Mouse (Mus musculus) liver, embryonic 14.5 days (tissue): Measurements from ENCODE around the gene Ccdc92b.

ENCODE experiments used
- CTCF ChIP-seq: IDR thresholded peaks from 2 replicates; pipeline ENCODE4 v1.5.1; 2016; ENCODE audit warnings: antibody characterized with exemption, low read depth, control low read depth
- EP300 ChIP-seq: IDR thresholded peaks from 2 replicates; pipeline ENCODE4 v1.6.1; 2016; ENCODE audit warnings: antibody characterized with exemption, low read depth

DNA sequence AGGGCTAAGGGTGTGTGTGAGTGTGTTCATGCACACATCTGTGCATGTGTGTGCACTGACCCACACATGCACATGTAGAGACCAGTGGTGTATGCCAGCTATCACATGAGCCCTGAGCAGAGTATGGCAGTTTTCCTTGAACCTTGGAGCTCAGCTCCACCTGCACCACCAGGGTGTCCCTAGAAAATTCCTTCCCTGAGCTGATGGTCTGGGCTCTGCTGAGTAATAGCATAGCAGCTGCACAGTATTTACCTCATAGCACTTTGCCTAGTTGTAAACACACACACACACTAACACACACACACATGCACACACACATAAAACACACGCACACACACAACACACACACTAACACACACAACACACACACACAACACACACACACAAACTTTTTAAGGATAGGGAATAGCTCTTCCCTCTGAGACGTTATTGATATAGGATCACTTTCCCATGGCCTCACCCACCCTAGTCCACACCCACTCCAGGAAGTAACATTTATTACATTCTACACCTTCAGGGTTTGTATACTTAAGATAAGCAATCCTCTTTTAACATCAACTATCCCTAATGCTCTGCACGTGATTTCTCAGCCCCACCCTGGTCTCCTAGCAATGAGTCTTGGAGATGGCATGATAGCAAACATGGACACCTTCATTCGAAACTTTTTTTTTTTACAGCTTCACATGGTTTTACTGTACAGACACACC, 22.0 kb upstream of the Ccdc92b start:
- no peak for TF ChIP-seq CTCF
- TF ChIP-seq EP300: no peak
